Mouse (Mus musculus): ENCODE results near the gene Fgd5. TPM values are rescaled to one million over a fixed set of nuclear protein-coding genes. Genes with fewer than 3 reads are reported as not detected.
A peak's percentile ranks its signal among the peaks of the same experiment; 100 is the strongest.

Fgd5 gene
- polyA plus RNA-seq, 1 experiment from 2014 or later = 10.0 TPM

GRCm38 (mm10) chr6:92091767-92092489 is 113.2 kb downstream of the Fgd5 start:
- peak overlapping the region; percentile 76 for H3K4me2 ChIP-seq (ENCODE audit: low read length)
- H3K9ac ChIP-seq (ENCODE audit: low read depth, low read length) = peak overlapping the region; percentile 98
- H3K27me3 ChIP-seq (ENCODE audit: control insufficient read depth, insufficient read depth, low read depth, low read length) = no peaks in the 10 kb centered on the region
- ATAC-seq = peak; percentile 98
- H3K27ac ChIP-seq (ENCODE audit: low read length) = peak overlapping the region; percentile 99
- peaks cover 36% of the 10 kb centered on the region for H3K4me1 ChIP-seq (ENCODE audit: control insufficient read depth, insufficient read depth, low read length)
- H3K36me3 ChIP-seq (ENCODE audit: control insufficient read depth, insufficient read depth, low read length) = no peaks in the 10 kb centered on the region
- under 1% methylated on average over 43 of the region's 81 CpGs for WGBS
- no peaks in the 10 kb centered on the region for H3K9me3 ChIP-seq (replicated peaks; ENCODE audit: control insufficient read depth, low read length, poor library complexity, severe bottlenecking)
- peak overlapping the region; percentile 99 for H3K4me3 ChIP-seq (ENCODE audit: low read depth, low read length)

- no peak for ATAC-seq
- WGBS = 7% methylated on average over 3 of the region's 3 CpGs
- Histone ChIP-seq H3K9me3 (replicated peaks; ENCODE audit: control insufficient read depth, low read length, poor library complexity, severe bottlenecking) (no peaks in the 10 kb centered on the region), H3K27ac (ENCODE audit: low read length) (peak overlapping the region; percentile 99), H3K4me2 (ENCODE audit: low read length) (peak overlapping the region; percentile 76), H3K9ac (ENCODE audit: low read depth, low read length) (peak overlapping the region; percentile 98), H3K4me3 (ENCODE audit: low read depth, low read length) (peak overlapping the region; percentile 99), H3K36me3 (ENCODE audit: control insufficient read depth, insufficient read depth, low read length) (no peaks in the 10 kb centered on the region), H3K4me1 (ENCODE audit: control insufficient read depth, insufficient read depth, low read length) (peaks cover 36% of the 10 kb centered on the region), H3K27me3 (ENCODE audit: control insufficient read depth, insufficient read depth, low read depth, low read length) (no peaks in the 10 kb centered on the region)
These were observed 114.1 kb downstream of the Fgd5 start for GRCm38 (mm10) chr6:92092737-92093136.

- 94% methylated on average over 2 of the region's 2 CpGs for WGBS
- no peaks in the 10 kb centered on the region for H3K27me3 ChIP-seq (ENCODE audit: control insufficient read depth, insufficient read depth, low read depth, low read length)
These were observed 115.2 kb downstream of the Fgd5 start for GRCm38 (mm10) chr6:92093869-92094268.

GRCm38 (mm10) chr6:92100679-92101360 is 122.1 kb downstream of the Fgd5 start:
- Histone ChIP-seq H3K9ac (ENCODE audit: low read depth, low read length) (no peak overlapping the region), H3K4me3 (ENCODE audit: low read depth, low read length) (no peak overlapping the region), H3K4me2 (ENCODE audit: low read length) (no peak overlapping the region), H3K4me1 (ENCODE audit: control insufficient read depth, insufficient read depth, low read length) (peaks cover 1% of the 10 kb centered on the region; the same call in 1 of the 2 replicates), H3K27me3 (ENCODE audit: control insufficient read depth, insufficient read depth, low read depth, low read length) (no peaks in the 10 kb centered on the region), H3K9me3 (replicated peaks; ENCODE audit: control insufficient read depth, low read length, poor library complexity, severe bottlenecking) (no peaks in the 10 kb centered on the region), H3K27ac (ENCODE audit: low read length) (no peak overlapping the region), H3K36me3 (ENCODE audit: control insufficient read depth, insufficient read depth, low read length) (no peaks in the 10 kb centered on the region)
- WGBS = 73% methylated on average over 2 of the region's 2 CpGs
- ATAC-seq = no peak

More at GRCm38 (mm10) chr6:92093869-92094268, 115.2 kb downstream of the Fgd5 start:
- no peaks in the 10 kb centered on the region for H3K36me3 ChIP-seq (ENCODE audit: control insufficient read depth, insufficient read depth, low read length)
- no peak overlapping the region for H3K9ac ChIP-seq (ENCODE audit: low read depth, low read length)
- H3K27ac ChIP-seq (ENCODE audit: low read length) = no peak overlapping the region
- no peaks in the 10 kb centered on the region for H3K9me3 ChIP-seq (replicated peaks; ENCODE audit: control insufficient read depth, low read length, poor library complexity, severe bottlenecking)
- H3K4me1 ChIP-seq (ENCODE audit: control insufficient read depth, insufficient read depth, low read length) = peaks cover 36% of the 10 kb centered on the region
- no peak for ATAC-seq
- no peak overlapping the region for H3K4me3 ChIP-seq (ENCODE audit: low read depth, low read length)
- H3K4me2 ChIP-seq (ENCODE audit: low read length) = no peak overlapping the region; the same call in 1 of the 2 replicates

- no peak overlapping the region for H3K4me3 ChIP-seq (ENCODE audit: low read depth, low read length)
These were observed 145.9 kb downstream of the Fgd5 start for GRCm38 (mm10) chr6:92124547-92124946.

More at GRCm38 (mm10) chr6:92124547-92124946, 145.9 kb downstream of the Fgd5 start:
- H3K4me1 ChIP-seq (ENCODE audit: control insufficient read depth, insufficient read depth, low read length) = no peaks in the 10 kb centered on the region
- H3K4me2 ChIP-seq (ENCODE audit: low read length) = no peak overlapping the region
- H3K9me3 ChIP-seq (replicated peaks; ENCODE audit: control insufficient read depth, low read length, poor library complexity, severe bottlenecking) = no peaks in the 10 kb centered on the region
- H3K9ac ChIP-seq (ENCODE audit: low read depth, low read length) = no peak overlapping the region
- H3K27me3 ChIP-seq (ENCODE audit: control insufficient read depth, insufficient read depth, low read depth, low read length) = no peaks in the 10 kb centered on the region
- H3K27ac ChIP-seq (ENCODE audit: low read length) = no peak overlapping the region
- H3K36me3 ChIP-seq (ENCODE audit: control insufficient read depth, insufficient read depth, low read length) = no peaks in the 10 kb centered on the region
- no peak for ATAC-seq

Other genes with a start within 250 kb of the Fgd5 start
- gene Grip2, start 151.6 kb upstream of the Fgd5 start, polyA plus RNA-seq (2015; fragmentation: Nextera tagmentation; extraction: Ambion mirVana) = 7.8 and 10.1 TPM in 2 replicates
- gene Ccdc174, start 100.8 kb upstream of the Fgd5 start, polyA plus RNA-seq (2015; fragmentation: Nextera tagmentation; extraction: Ambion mirVana) = 36.2 and 45.2 TPM in 2 replicates
- gene 4930590J08Rik, start 76.1 kb upstream of the Fgd5 start, polyA plus RNA-seq (2015; fragmentation: Nextera tagmentation; extraction: Ambion mirVana) = 1.4 TPM in 2 replicates
- gene Nr2c2, start 112.5 kb downstream of the Fgd5 start, polyA plus RNA-seq (2015; fragmentation: Nextera tagmentation; extraction: Ambion mirVana) = 18.7 and 23.4 TPM in 2 replicates
- gene Mrps25, start 205.2 kb downstream of the Fgd5 start, polyA plus RNA-seq (2015; fragmentation: Nextera tagmentation; extraction: Ambion mirVana) = 62.4 and 64.8 TPM in 2 replicates
- 32.8 and 37.4 TPM in 2 replicates for gene Rbsn, start 236.0 kb downstream of the Fgd5 start, polyA plus RNA-seq (2015; fragmentation: Nextera tagmentation; extraction: Ambion mirVana)